Mouse (Mus musculus) embryonic stem cell, embryonic (primary cell): Measurements from ENCODE around the gene Pla2r1.

Experiments
- CTCF ChIA-PET, 4 experiments: fragments of 300-600 bp in 2 of 4; fragments of 350-600 bp in 2 of 4; sonication (Branson Sonifier 250); formaldehyde crosslinking; loops; one replicate each; lab custom pipeline; 2022; ENCODE audit warnings: inconsistent platforms in 2 of 4; lab: Charles Lee
- POLR2A ChIA-PET, 4 experiments: fragments of 300-600 bp in 2 of 4; fragments of 350-600 bp in 2 of 4; sonication (Branson Sonifier 250); formaldehyde crosslinking; loops; one replicate each; lab custom pipeline; 2022; ENCODE audit warnings: antibody characterized with exemption in 4 of 4, inconsistent platforms in 1 of 4; lab: Charles Lee

Gene Pla2r1

GRCm38 (mm10) chr2:60552902-60553682, at the start of gene Pla2r1:
Pla2r1 (minus strand) TSS chr2:60553308.
- ChIA-PET POLR2A (interaction anchor here in 2 of 4 experiments (0.5 to 0.7 kb wide), 3 partner anchors 102 to 253 kb away, joined by 3 read pairs; no protein-coding TSS in a partner anchor), CTCF (interaction anchor here in 2 of 4 experiments (0.5 to 1.3 kb wide), 4 partner anchors 110 to 954 kb away, joined by 3 to 4 read pairs (median 4); no protein-coding TSS in a partner anchor)

- ChIA-PET CTCF (no interaction called here), POLR2A (interaction anchor here in 1 of 4 experiments (0.6 kb wide), 1 partner anchor 801 kb away, joined by 4 read pairs; no protein-coding TSS in a partner anchor)
Measured at GRCm38 (mm10) chr2:60601326-60601725, 48.2 kb upstream of the Pla2r1 start.

GRCm38 (mm10) chr2:60600863-60601262, 47.8 kb upstream of the Pla2r1 start:
- POLR2A ChIA-PET: no interaction called here
- CTCF ChIA-PET: no interaction called here

- POLR2A ChIA-PET: no interaction called here
- CTCF ChIA-PET: no interaction called here
Measured at GRCm38 (mm10) chr2:60583416-60583815, 30.3 kb upstream of the Pla2r1 start.

- CTCF ChIA-PET: interaction anchor here in 1 of 4 experiments (0.6 kb wide), 1 partner anchor 34 kb away, joined by 4 read pairs; no protein-coding TSS in a partner anchor
- POLR2A ChIA-PET: no interaction called here
Measured at GRCm38 (mm10) chr2:60554561-60554960, 1.5 kb upstream of the Pla2r1 start.

- ChIA-PET CTCF (interaction anchor here in 3 of 4 experiments (0.6 to 1.3 kb wide), 4 partner anchors 109 to 827 kb away, joined by 3 to 4 read pairs (median 4); no protein-coding TSS in a partner anchor), POLR2A (interaction anchor here in 1 of 4 experiments (0.5 to 0.6 kb wide), 2 partner anchors 101 to 304 kb away, joined by 3 read pairs; no protein-coding TSS in a partner anchor)
Measured at GRCm38 (mm10) chr2:60552177-60552901, 769 bp downstream of the Pla2r1 start.

- CTCF ChIA-PET: interaction anchor here in 1 of 4 experiments (0.6 kb wide), 1 partner anchor 828 kb away, joined by 3 read pairs; no protein-coding TSS in a partner anchor
Measured at GRCm38 (mm10) chr2:60551673-60552072, 1.4 kb downstream of the Pla2r1 start.

GRCm38 (mm10) chr2:60550521-60550920, 2.6 kb downstream of the Pla2r1 start:
- POLR2A ChIA-PET: no interaction called here
- CTCF ChIA-PET: no interaction called here

More at GRCm38 (mm10) chr2:60551673-60552072, 1.4 kb downstream of the Pla2r1 start:
- POLR2A ChIA-PET: interaction anchor here in 1 of 4 experiments (0.6 kb wide), 1 partner anchor 304 kb away, joined by 3 read pairs; no protein-coding TSS in a partner anchor

GRCm38 (mm10) chr2:60549851-60550250, 3.3 kb downstream of the Pla2r1 start:
- CTCF ChIA-PET: no interaction called here
- POLR2A ChIA-PET: no interaction called here

GRCm38 (mm10) chr2:60546082-60546481, 7.0 kb downstream of the Pla2r1 start:
- ChIA-PET POLR2A (interaction anchor here in 3 of 4 experiments (0.7 kb wide), 5 partner anchors 40 to 918 kb away, joined by 3 to 7 read pairs (median 6); no protein-coding TSS in a partner anchor), CTCF (interaction anchor here in 2 of 4 experiments (0.7 kb wide), 3 partner anchors 185 to 945 kb away, joined by 3 to 14 read pairs (median 3); no protein-coding TSS in a partner anchor)

- ChIA-PET CTCF (no interaction called here), POLR2A (no interaction called here)
Measured at GRCm38 (mm10) chr2:60544006-60544405, 9.1 kb downstream of the Pla2r1 start.

- CTCF ChIA-PET: interaction anchor here in 1 of 4 experiments (0.6 kb wide), 1 partner anchor 1104 kb away, joined by 3 read pairs; no protein-coding TSS in a partner anchor
- POLR2A ChIA-PET: no interaction called here
Measured at GRCm38 (mm10) chr2:60541745-60542144, 11.4 kb downstream of the Pla2r1 start.

GRCm38 (mm10) chr2:60540346-60540745, 12.8 kb downstream of the Pla2r1 start:
- CTCF ChIA-PET: no interaction called here
- POLR2A ChIA-PET: no interaction called here

- ChIA-PET POLR2A (interaction anchor here in 1 of 4 experiments (0.7 kb wide), 1 partner anchor 1130 kb away, joined by 3 read pairs; no protein-coding TSS in a partner anchor), CTCF (no interaction called here)
Measured at GRCm38 (mm10) chr2:60538710-60539109, 14.4 kb downstream of the Pla2r1 start.

GRCm38 (mm10) chr2:60538274-60538673, 14.8 kb downstream of the Pla2r1 start:
- ChIA-PET POLR2A (interaction anchor here in 1 of 4 experiments (0.7 kb wide), 1 partner anchor 1130 kb away, joined by 3 read pairs; no protein-coding TSS in a partner anchor), CTCF (no interaction called here)

GRCm38 (mm10) chr2:60534755-60535154, 18.4 kb downstream of the Pla2r1 start:
- ChIA-PET POLR2A (no interaction called here), CTCF (no interaction called here)

GRCm38 (mm10) chr2:60533026-60533425, 20.1 kb downstream of the Pla2r1 start:
- ChIA-PET CTCF (no interaction called here), POLR2A (no interaction called here)

GRCm38 (mm10) chr2:60532495-60532894, 20.6 kb downstream of the Pla2r1 start:
- ChIA-PET CTCF (no interaction called here), POLR2A (no interaction called here)

GRCm38 (mm10) chr2:60515817-60516216, 37.3 kb downstream of the Pla2r1 start:
- CTCF ChIA-PET: no interaction called here
- POLR2A ChIA-PET: no interaction called here
